Mouse (Mus musculus): ENCODE measurements around the gene Thoc2. TPM values are rescaled to one million over a fixed set of nuclear protein-coding genes. Genes with fewer than 3 reads are reported as not detected.
"Not testable (repeated sequence)": the region's sequence is repeated elsewhere in the genome, so short reads cannot be mapped to it uniquely, and the experiment has no call there.

Thoc2 gene
- 90.2 and 107 TPM in 2 replicates for polyA plus RNA-seq (2014; fragmentation: Nextera tagmentation; extraction: Ambion mirVana)

DNA sequence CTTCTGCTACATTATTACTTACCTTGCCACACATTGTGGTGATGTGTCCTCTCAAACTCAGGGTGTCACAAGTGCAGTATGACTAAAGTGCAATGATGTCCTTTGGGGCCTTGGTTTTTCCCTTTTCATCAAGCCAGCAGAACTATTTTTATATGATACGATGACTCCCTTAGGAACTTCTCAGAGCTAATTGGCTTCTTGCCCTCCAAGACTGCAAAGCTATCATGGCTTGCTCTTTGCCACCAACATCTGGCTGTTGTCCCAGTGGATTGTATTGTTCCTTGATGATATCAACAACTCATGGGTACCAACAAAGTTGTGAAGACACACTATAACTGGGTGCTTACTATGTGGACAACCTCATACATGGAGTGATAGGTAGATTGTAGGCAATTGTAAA is at the start of gene Thoc2:
TSS of gene Thoc2 (minus strand) at position 101 of the 400 bp plus-strand sequence.
- Histone ChIP-seq H3K9me3 (replicated peaks; ENCODE audit: control insufficient read depth, low read length) (no peaks in the 10 kb centered on the region), H3K27me3 (ENCODE audit: control insufficient read depth, insufficient read depth, low read length) (no peaks in the 10 kb centered on the region), H3K4me1 (ENCODE audit: control insufficient read depth, insufficient read depth, low read length) (no peaks in the 10 kb centered on the region), H3K27ac (replicated peaks; ENCODE audit: low read depth, low read length) (no peak within 1 kb of the TSS), H3K36me3 (replicated peaks; ENCODE audit: control insufficient read depth, insufficient read depth, low read depth, low read length) (no peaks in the 10 kb centered on the region), H3K4me2 (ENCODE audit: low read depth, low read length) (no peak within 1 kb of the TSS), H3K4me3 (ENCODE audit: low read depth, low read length) (no peak within 1 kb of the TSS), H3K9ac (replicated peaks; ENCODE audit: low read length) (no peak within 1 kb of the TSS)
- DNase-seq (ENCODE audit: low spot score) = no peak
- no peak for ATAC-seq (replicated peaks; ENCODE audit: insufficient number of reproducible peaks, low FRiP score, low TSS enrichment, low read depth)
- WGBS = 78% methylated on average over 1 of the region's 1 CpGs

DNA sequence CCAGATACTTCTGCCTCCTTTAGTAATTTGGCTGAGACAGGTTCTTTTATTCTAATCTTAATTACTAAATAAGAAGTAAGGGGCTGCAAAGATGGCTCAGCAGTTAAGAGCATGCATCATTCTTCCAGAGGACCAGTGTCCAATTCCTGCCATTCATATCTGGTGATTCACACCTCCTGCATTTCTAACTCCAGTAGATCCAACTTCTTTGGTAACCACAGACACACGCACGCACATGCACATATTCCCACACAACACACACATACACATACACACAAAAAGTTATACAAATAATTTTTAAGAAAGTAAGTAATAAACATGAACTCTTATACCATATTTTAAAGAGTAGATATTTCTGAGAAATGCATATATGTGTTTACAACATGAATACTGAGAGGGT is 49.6 kb upstream of the Thoc2 start:
- Histone ChIP-seq H3K4me1 (ENCODE audit: control insufficient read depth, insufficient read depth, low read length) (no peaks in the 10 kb centered on the region), H3K4me3 (ENCODE audit: low read depth, low read length) (no peak overlapping the region), H3K36me3 (replicated peaks; ENCODE audit: control insufficient read depth, insufficient read depth, low read depth, low read length) (no peaks in the 10 kb centered on the region), H3K9me3 (replicated peaks; ENCODE audit: control insufficient read depth, low read length) (no peaks in the 10 kb centered on the region), H3K9ac (replicated peaks; ENCODE audit: low read length) (no peak overlapping the region), H3K27ac (replicated peaks; ENCODE audit: low read depth, low read length) (no peak overlapping the region), H3K4me2 (ENCODE audit: low read depth, low read length) (no peak overlapping the region), H3K27me3 (ENCODE audit: control insufficient read depth, insufficient read depth, low read length) (no peaks in the 10 kb centered on the region)
- WGBS = 86% methylated on average over 2 of the region's 2 CpGs
- DNase-seq (ENCODE audit: low spot score) (no peak), ATAC-seq (replicated peaks; ENCODE audit: insufficient number of reproducible peaks, low FRiP score, low TSS enrichment, low read depth) (no peak)

DNA sequence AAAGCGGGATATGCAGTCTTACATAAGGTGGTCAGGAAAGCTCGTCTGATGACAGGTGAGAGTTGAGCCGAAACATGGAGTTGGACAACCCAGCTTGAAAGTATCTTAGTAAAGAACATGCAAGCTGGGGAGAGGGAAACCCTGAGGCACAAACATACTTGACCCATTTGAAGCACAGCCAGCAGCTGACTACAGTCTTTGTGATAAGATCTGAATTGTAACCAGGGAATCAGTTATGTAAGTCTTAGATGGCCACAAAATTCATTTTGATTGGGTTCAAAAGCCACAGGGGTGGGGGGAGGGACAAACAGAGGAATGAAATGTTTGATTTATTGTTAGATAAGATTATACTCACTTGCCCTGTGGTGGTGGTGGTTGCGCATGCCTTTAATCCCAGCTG is 48.9 kb upstream of the Thoc2 start:
- no peak overlapping the region for H3K27ac ChIP-seq (replicated peaks; ENCODE audit: low read depth, low read length)
- no peaks in the 10 kb centered on the region for H3K4me1 ChIP-seq (ENCODE audit: control insufficient read depth, insufficient read depth, low read length)
- H3K36me3 ChIP-seq (replicated peaks; ENCODE audit: control insufficient read depth, insufficient read depth, low read depth, low read length) = no peaks in the 10 kb centered on the region
- H3K4me3 ChIP-seq (ENCODE audit: low read depth, low read length) = no peak overlapping the region
- no peaks in the 10 kb centered on the region for H3K27me3 ChIP-seq (ENCODE audit: control insufficient read depth, insufficient read depth, low read length)
- ATAC-seq (replicated peaks; ENCODE audit: insufficient number of reproducible peaks, low FRiP score, low TSS enrichment, low read depth) = no peak
- DNase-seq (ENCODE audit: low spot score) = no peak
- 83% methylated on average over 4 of the region's 4 CpGs for WGBS
- H3K9ac ChIP-seq (replicated peaks; ENCODE audit: low read length) = no peak overlapping the region
- no peak overlapping the region for H3K4me2 ChIP-seq (ENCODE audit: low read depth, low read length)
- no peaks in the 10 kb centered on the region for H3K9me3 ChIP-seq (replicated peaks; ENCODE audit: control insufficient read depth, low read length)

DNA sequence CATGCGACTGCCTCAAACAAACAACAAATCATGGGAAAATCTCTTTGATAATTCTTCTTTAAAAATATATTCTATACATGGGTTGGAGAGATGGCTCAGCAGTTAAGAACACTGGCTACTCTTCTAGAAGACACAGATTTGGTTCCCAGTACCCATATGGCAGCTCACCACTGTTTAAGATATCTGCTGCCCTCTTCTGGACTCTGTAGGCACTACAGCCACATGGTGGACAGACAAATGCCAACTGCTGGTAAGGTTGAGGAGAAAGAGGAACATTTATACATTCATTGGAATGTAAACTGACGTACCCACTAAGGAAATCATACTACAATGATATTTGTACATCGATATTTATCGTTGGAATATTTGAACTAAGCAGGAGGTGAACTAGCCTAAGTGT is 36.7 kb upstream of the Thoc2 start:
- H3K27ac ChIP-seq (replicated peaks; ENCODE audit: low read depth, low read length) = no peak overlapping the region
- ATAC-seq (replicated peaks; ENCODE audit: insufficient number of reproducible peaks, low FRiP score, low TSS enrichment, low read depth) = no peak
- H3K36me3 ChIP-seq (replicated peaks; ENCODE audit: control insufficient read depth, insufficient read depth, low read depth, low read length) = no peaks in the 10 kb centered on the region
- no peaks in the 10 kb centered on the region for H3K27me3 ChIP-seq (ENCODE audit: control insufficient read depth, insufficient read depth, low read length)
- no peak overlapping the region for H3K9ac ChIP-seq (replicated peaks; ENCODE audit: low read length)
- DNase-seq (ENCODE audit: low spot score) = no peak
- no peak overlapping the region for H3K4me2 ChIP-seq (ENCODE audit: low read depth, low read length)
- no peaks in the 10 kb centered on the region for H3K4me1 ChIP-seq (ENCODE audit: control insufficient read depth, insufficient read depth, low read length)
- H3K9me3 ChIP-seq (replicated peaks; ENCODE audit: control insufficient read depth, low read length) = no peaks in the 10 kb centered on the region
- H3K4me3 ChIP-seq (ENCODE audit: low read depth, low read length) = no peak overlapping the region
- 63% methylated on average over 4 of the region's 4 CpGs for WGBS

DNA sequence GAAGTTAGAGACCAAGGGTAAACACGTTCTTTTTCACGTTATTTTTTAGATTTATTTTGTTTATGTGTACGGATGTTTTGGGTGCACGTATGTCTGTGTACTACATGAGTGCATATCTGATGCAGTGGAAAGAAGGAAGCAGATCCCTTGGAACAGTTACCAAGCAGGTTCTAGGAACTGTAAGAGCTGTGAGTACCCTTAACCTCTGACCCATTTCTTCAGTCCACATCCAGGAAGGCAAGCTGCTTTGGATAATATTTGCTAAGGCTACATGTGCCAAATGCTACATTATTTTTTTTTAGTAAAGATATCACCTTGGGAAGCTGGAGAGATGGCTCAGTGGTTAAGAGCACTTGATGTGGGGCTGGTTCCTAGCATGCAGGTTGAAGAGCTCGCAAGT is 21.4 kb upstream of the Thoc2 start:
- no peak overlapping the region for H3K4me3 ChIP-seq (ENCODE audit: low read depth, low read length)
- no peak overlapping the region for H3K9ac ChIP-seq (replicated peaks; ENCODE audit: low read length)
- DNase-seq (ENCODE audit: low spot score) (no peak), ATAC-seq (replicated peaks; ENCODE audit: insufficient number of reproducible peaks, low FRiP score, low TSS enrichment, low read depth) (no peak)
- no peak overlapping the region for H3K27ac ChIP-seq (replicated peaks; ENCODE audit: low read depth, low read length)
- H3K4me1 ChIP-seq (ENCODE audit: control insufficient read depth, insufficient read depth, low read length) = no peaks in the 10 kb centered on the region
- H3K27me3 ChIP-seq (ENCODE audit: control insufficient read depth, insufficient read depth, low read length) = no peaks in the 10 kb centered on the region
- H3K9me3 ChIP-seq (replicated peaks; ENCODE audit: control insufficient read depth, low read length) = no peaks in the 10 kb centered on the region
- 84% methylated on average over 5 of the region's 5 CpGs for WGBS
- H3K36me3 ChIP-seq (replicated peaks; ENCODE audit: control insufficient read depth, insufficient read depth, low read depth, low read length) = no peaks in the 10 kb centered on the region
- H3K4me2 ChIP-seq (ENCODE audit: low read depth, low read length) = no peak overlapping the region

DNA sequence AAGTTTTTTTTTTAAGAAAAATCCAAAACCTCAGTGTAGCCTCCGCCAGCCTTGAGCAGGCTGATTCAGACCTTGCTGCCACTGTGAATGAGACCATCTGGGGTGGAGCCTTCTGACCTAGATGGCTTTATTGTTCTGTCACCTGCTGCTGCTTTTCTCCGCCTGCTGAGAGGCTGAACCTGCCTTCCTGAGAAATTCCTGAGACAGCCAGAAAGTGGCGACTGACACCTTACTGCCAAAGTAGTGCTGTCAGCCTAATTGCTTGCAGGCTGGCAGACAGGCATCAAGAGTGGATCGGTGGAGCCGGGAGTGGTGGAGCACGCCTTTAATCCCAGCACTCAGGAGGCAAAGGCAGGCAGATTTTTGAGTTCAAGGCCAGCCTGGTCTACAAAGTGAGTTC is 11.3 kb upstream of the Thoc2 start:
- H3K27me3 ChIP-seq (ENCODE audit: control insufficient read depth, insufficient read depth, low read length); H3K4me2 ChIP-seq (ENCODE audit: low read depth, low read length); H3K36me3 ChIP-seq (replicated peaks; ENCODE audit: control insufficient read depth, insufficient read depth, low read depth, low read length); H3K27ac ChIP-seq (replicated peaks; ENCODE audit: low read depth, low read length); DNase-seq (ENCODE audit: low spot score); H3K4me3 ChIP-seq (ENCODE audit: low read depth, low read length); H3K4me1 ChIP-seq (ENCODE audit: control insufficient read depth, insufficient read depth, low read length); H3K9ac ChIP-seq (replicated peaks; ENCODE audit: low read length); H3K9me3 ChIP-seq (replicated peaks; ENCODE audit: control insufficient read depth, low read length); ATAC-seq (replicated peaks; ENCODE audit: insufficient number of reproducible peaks, low FRiP score, low TSS enrichment, low read depth): not testable (repeated sequence)
- 32% methylated on average over 6 of the region's 6 CpGs for WGBS

DNA sequence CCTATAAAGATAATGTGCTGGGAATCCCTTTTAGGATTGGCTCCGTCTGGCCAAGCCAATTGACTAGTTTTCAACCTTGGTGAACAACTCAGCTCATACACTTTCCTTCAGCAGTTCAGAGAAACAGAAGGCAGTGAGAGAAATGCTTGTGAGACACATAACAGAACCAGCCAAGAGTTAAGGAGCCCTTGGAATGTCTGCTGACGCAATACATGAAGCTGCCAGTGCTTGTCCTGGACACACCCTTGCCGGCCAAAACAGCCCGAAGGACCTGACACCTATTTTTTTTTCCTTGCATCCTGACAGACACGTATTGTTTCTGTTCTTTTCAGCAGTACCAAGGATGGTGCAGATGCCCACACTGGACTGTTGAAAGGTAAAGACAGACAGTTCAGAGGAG is 4.2 kb upstream of the Thoc2 start:
- no peak overlapping the region for H3K4me3 ChIP-seq (ENCODE audit: low read depth, low read length)
- WGBS = 81% methylated on average over 5 of the region's 5 CpGs
- ATAC-seq (replicated peaks; ENCODE audit: insufficient number of reproducible peaks, low FRiP score, low TSS enrichment, low read depth) (no peak), DNase-seq (ENCODE audit: low spot score) (no peak)
- H3K9ac ChIP-seq (replicated peaks; ENCODE audit: low read length) = no peak overlapping the region
- H3K4me2 ChIP-seq (ENCODE audit: low read depth, low read length) = no peak overlapping the region
- H3K9me3 ChIP-seq (replicated peaks; ENCODE audit: control insufficient read depth, low read length) = no peaks in the 10 kb centered on the region
- no peak overlapping the region for H3K27ac ChIP-seq (replicated peaks; ENCODE audit: low read depth, low read length)
- H3K36me3 ChIP-seq (replicated peaks; ENCODE audit: control insufficient read depth, insufficient read depth, low read depth, low read length) = no peaks in the 10 kb centered on the region
- no peaks in the 10 kb centered on the region for H3K4me1 ChIP-seq (ENCODE audit: control insufficient read depth, insufficient read depth, low read length)
- H3K27me3 ChIP-seq (ENCODE audit: control insufficient read depth, insufficient read depth, low read length) = no peaks in the 10 kb centered on the region

DNA sequence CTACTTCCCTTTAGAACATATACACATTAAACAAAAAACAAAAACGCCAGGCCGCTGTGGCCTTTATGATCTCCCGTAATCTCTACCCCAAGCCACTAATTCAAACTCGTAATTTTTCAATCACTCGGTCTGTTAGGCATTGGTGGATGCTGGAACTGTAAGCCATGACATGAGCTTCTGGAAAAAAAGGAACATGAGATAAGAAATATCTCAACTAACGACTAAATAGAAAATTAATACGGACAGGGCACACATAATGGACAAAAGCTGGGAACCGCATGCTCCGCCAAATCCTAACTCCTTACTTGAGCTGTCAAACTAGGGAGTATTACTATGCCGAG is 8.4 kb downstream of the Thoc2 start:
- no peak overlapping the region; the same call in 1 of the 2 replicates for H3K9ac ChIP-seq (replicated peaks; ENCODE audit: low read length)
- no peak overlapping the region for H3K27ac ChIP-seq (replicated peaks; ENCODE audit: low read depth, low read length)
- peak overlapping the region; percentile 61 for H3K4me3 ChIP-seq (ENCODE audit: low read depth, low read length)
- H3K9me3 ChIP-seq (replicated peaks; ENCODE audit: control insufficient read depth, low read length) = no peaks in the 10 kb centered on the region
- no peaks in the 10 kb centered on the region for H3K36me3 ChIP-seq (replicated peaks; ENCODE audit: control insufficient read depth, insufficient read depth, low read depth, low read length)
- WGBS = 43% methylated on average over 10 of the region's 10 CpGs
- H3K27me3 ChIP-seq (ENCODE audit: control insufficient read depth, insufficient read depth, low read length) = no peaks in the 10 kb centered on the region
- ATAC-seq (replicated peaks; ENCODE audit: insufficient number of reproducible peaks, low FRiP score, low TSS enrichment, low read depth) (no peak), DNase-seq (ENCODE audit: low spot score) (no peak)
- H3K4me1 ChIP-seq (ENCODE audit: control insufficient read depth, insufficient read depth, low read length) = no peaks in the 10 kb centered on the region
- no peak overlapping the region for H3K4me2 ChIP-seq (ENCODE audit: low read depth, low read length)
